Comparison of ENCODE assay signal across 9 mouse cellular contexts in genomic region chr1:58950899-58951648, GRCm38 (mm10). TPM values are rescaled to one million over a fixed set of nuclear protein-coding genes. Genes with fewer than 3 reads are reported as not detected.
A peak's percentile ranks its signal among the peaks of the same experiment; 100 is the strongest.
DNase-seq lines count a peak whose midpoint lies in the region; ATAC-seq and TF ChIP-seq lines count a peak whose summit lies in the region.
"Had no signal": no experiment of that assay in that cellular context is flagged by ENCODE, and none has a peak within 500 bp of the region (broad histone marks: within the 10 kb centered on the region; RNA-seq: fewer than 3 reads in every experiment).

No protein-coding gene starts in this region.

- H3K27ac ChIP-seq in embryonic facial prominence, embryonic 12.5 days: no peak overlapping the region
- H3K27ac ChIP-seq in liver, postnatal 0 days (ENCODE audit: low read depth): peak overlapping the region; percentile 95; the same call in 1 of the 2 replicates

- no peak overlapping the region; the same call in 1 of the 2 replicates for H3K4me2 ChIP-seq in embryonic facial prominence, embryonic 12.5 days (replicated peaks)
- H3K4me2 ChIP-seq in liver, postnatal 0 days (ENCODE audit: low read depth, low read length): no peak overlapping the region

- no peak overlapping the region for H3K4me3 ChIP-seq in embryonic facial prominence, embryonic 12.5 days
- H3K4me3 ChIP-seq in liver, postnatal 0 days (ENCODE audit: low read depth, low read length): no peak overlapping the region
- H3K4me3 ChIP-seq: megakaryocyte, embryonic 14.5 days had no signal

- peak; percentile 46 to 59 for DNase-seq in adrenal gland, adult 18-20 months (ENCODE audit: low spot score in 2 of 2)
- peak; percentile 89 for DNase-seq in kidney, adult 11 months
- DNase-seq in liver, postnatal 0 days: peak; percentile 70
- DNase-seq in left cerebral cortex, postnatal 25 days (ENCODE audit: low spot score in 2 of 2): no peak
- DNase-seq in testis, postnatal 10 days (ENCODE audit: low spot score): no peak
- no peak for DNase-seq in right cerebral cortex, adult 2 months (ENCODE audit: low spot score in 2 of 2)
- DNase-seq in thymus, adult 18-20 months: no peak

- H3K4me1 ChIP-seq in embryonic facial prominence, embryonic 12.5 days: peaks cover 34% of the 10 kb centered on the region
- peaks cover 47% of the 10 kb centered on the region for H3K4me1 ChIP-seq in liver, postnatal 0 days (ENCODE audit: insufficient read depth)

- 0 out of 2 replicates have a peak overlapping the region, but pooled peaks have one; percentile 33 for H3K9ac ChIP-seq in embryonic facial prominence, embryonic 12.5 days
- H3K9ac ChIP-seq in liver, postnatal 0 days (replicated peaks): no peak overlapping the region

- peaks cover under 1% of the 10 kb centered on the region; the same call in 1 of the 2 replicates for H3K36me3 ChIP-seq in embryonic facial prominence, embryonic 12.5 days
- H3K36me3 ChIP-seq in liver, postnatal 0 days (replicated peaks; ENCODE audit: insufficient read depth, low read length): peaks cover 8% of the 10 kb centered on the region

- whole genome bisulfite sequencing in embryonic facial prominence, embryonic 12.5 days: 14% methylated on average over 8 of the region's 8 CpGs
- 51% methylated on average over 8 of the region's 8 CpGs for WGBS in liver, postnatal 0 days (ENCODE audit: insufficient replicate concordance)

- no peak for ATAC-seq in embryonic facial prominence, embryonic 12.5 days (ENCODE audit: insufficient number of reproducible peaks, insufficient read depth, low FRiP score, low TSS enrichment)
- peak; percentile 23; the same call in 1 of the 2 replicates for ATAC-seq in liver, postnatal 0 days

- peak; percentile 45; the same call in 1 of the 2 replicates for TF ChIP-seq EP300 in liver, postnatal 0 days (IDR thresholded peaks at IDR 0.05; ENCODE audit: low read depth)

- H3K9me3 ChIP-seq in embryonic facial prominence, embryonic 12.5 days: no peaks in the 10 kb centered on the region
- no peaks in the 10 kb centered on the region for H3K9me3 ChIP-seq in liver, postnatal 0 days (ENCODE audit: low read length)
- H3K9me3 ChIP-seq: megakaryocyte, embryonic 14.5 days had no signal

- intact Hi-C loops in left cerebral cortex, postnatal 25 days (cut with DNase I): no loop called here

- no peak for TF ChIP-seq CTCF in liver, postnatal 0 days (IDR thresholded peaks at IDR 0.05; ENCODE audit: low read depth)

- no peaks in the 10 kb centered on the region for H3K27me3 ChIP-seq in embryonic facial prominence, embryonic 12.5 days
- no peaks in the 10 kb centered on the region for H3K27me3 ChIP-seq in liver, postnatal 0 days (ENCODE audit: insufficient read depth, low read length)
- H3K27me3 ChIP-seq: megakaryocyte, embryonic 14.5 days had no signal

RNA-seq across cellular contexts. Expression of gene Trak2, which starts 22.2 kb away (rescaled TPM):
- 10 to 100 TPM; 46.3 to 70.8 TPM for total RNA-seq in adrenal gland, adult 18-20 months (2021)
- polyA plus RNA-seq in embryonic facial prominence, embryonic 12.5 days (2016; fragmentation: Nextera tagmentation; extraction: Ambion mirVana): 12.6 and 13.5 TPM in 2 replicates
- 17.7 and 22.8 TPM in 2 replicates for polyA plus RNA-seq in liver, postnatal 0 days (2015; fragmentation: Nextera tagmentation; extraction: Ambion mirVana)
- total RNA-seq in left cerebral cortex, postnatal 25 days (2021): 100 to 1,000 TPM; 175 to 198 TPM

RNA-seq across cellular contexts. Expression of gene Stradb, which starts 22.2 kb away (rescaled TPM):
- total RNA-seq in adrenal gland, adult 18-20 months (2021): 10 to 100 TPM; 32.7 to 47.4 TPM
- 28.8 and 30.8 TPM in 2 replicates for polyA plus RNA-seq in embryonic facial prominence, embryonic 12.5 days (2016; fragmentation: Nextera tagmentation; extraction: Ambion mirVana)
- 29.1 and 30.5 TPM in 2 replicates for polyA plus RNA-seq in liver, postnatal 0 days (2015; fragmentation: Nextera tagmentation; extraction: Ambion mirVana)
- 10 to 100 TPM; 70.7 to 74.8 TPM for total RNA-seq in left cerebral cortex, postnatal 25 days (2021)

Comparison
In these comparisons a context has a peak if more than half of its experiments do, and no peak if none do; other contexts are left out.
1. DNase-seq: peak in adrenal gland, adult 18-20 months (2 of 2), kidney, adult 11 months (single experiment) and liver, postnatal 0 days (single experiment); none in left cerebral cortex, postnatal 25 days (0 of 2), testis, postnatal 10 days (single experiment), right cerebral cortex, adult 2 months (0 of 2) and thymus, adult 18-20 months (0 of 2).